Comparison of ENCODE assay signal across 10 mouse cellular contexts in the genomic region with DNA sequence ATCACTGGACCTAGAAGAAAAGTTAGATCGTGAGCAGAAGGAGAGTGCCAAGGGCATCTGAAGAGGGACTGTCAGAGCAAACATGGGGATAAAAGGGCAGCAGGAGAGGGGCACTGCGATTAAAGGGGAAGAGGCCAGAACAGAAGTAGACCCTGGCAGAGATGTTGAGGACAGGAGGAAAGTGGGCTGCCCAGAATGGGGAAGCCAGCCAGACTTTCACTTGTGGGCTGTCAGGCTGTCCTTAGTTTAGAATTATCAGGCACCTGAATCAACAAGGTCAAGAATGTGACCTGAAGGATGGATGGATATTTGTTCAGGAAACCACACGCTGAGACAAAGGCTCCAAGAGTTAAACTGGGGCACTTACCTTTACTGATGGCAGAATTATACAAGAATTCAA.
DNase-seq lines count a peak whose midpoint lies in the region; ATAC-seq and TF ChIP-seq lines count a peak whose summit lies in the region.
"Had no signal": no experiment of that assay in that cellular context is flagged by ENCODE, and none has a peak within 500 bp of the region (broad histone marks: within the 10 kb centered on the region; RNA-seq: fewer than 3 reads in every experiment).

No protein-coding gene starts in this region.

- peaks cover 34% of the 10 kb centered on the region for H3K4me1 ChIP-seq in forebrain, embryonic 10.5 days
- H3K4me1 ChIP-seq in forebrain, postnatal 0 days (ENCODE audit: insufficient read depth): no peaks in the 10 kb centered on the region
- peaks cover 15% of the 10 kb centered on the region for H3K4me1 ChIP-seq in kidney, postnatal 0 days (replicated peaks; ENCODE audit: insufficient read depth, low read length)
- peaks cover 13% of the 10 kb centered on the region for H3K4me1 ChIP-seq in embryonic facial prominence, embryonic 13.5 days
- peaks cover 19% of the 10 kb centered on the region for H3K4me1 ChIP-seq in liver, embryonic 16.5 days (ENCODE audit: control insufficient read depth, low read depth, low read length)

- peak overlapping the region; percentile 91 for H3K27ac ChIP-seq in forebrain, embryonic 10.5 days
- no peak overlapping the region for H3K27ac ChIP-seq in forebrain, postnatal 0 days (ENCODE audit: low read depth, low read length)
- H3K27ac ChIP-seq in kidney, postnatal 0 days: peak overlapping the region; percentile 87
- H3K27ac ChIP-seq in embryonic facial prominence, embryonic 13.5 days: 0 out of 2 replicates have a peak overlapping the region, but pooled peaks have one; percentile 71
- H3K27ac ChIP-seq in liver, embryonic 16.5 days (ENCODE audit: low read length): peak overlapping the region; percentile 18; the same call in 1 of the 2 replicates

- H3K4me2 ChIP-seq in forebrain, postnatal 0 days (ENCODE audit: low read depth): no peak overlapping the region
- H3K4me2 ChIP-seq in kidney, postnatal 0 days (ENCODE audit: low read length): no peak overlapping the region
- no peak overlapping the region for H3K4me2 ChIP-seq in embryonic facial prominence, embryonic 13.5 days
- H3K4me2 ChIP-seq in liver, embryonic 16.5 days (ENCODE audit: low read depth, low read length): no peak overlapping the region
- H3K4me2 ChIP-seq: limb, embryonic 15.5 days had no signal

- no peak overlapping the region for H3K9ac ChIP-seq in forebrain, postnatal 0 days
- H3K9ac ChIP-seq in kidney, postnatal 0 days (ENCODE audit: low read depth, low read length): no peak overlapping the region
- no peak overlapping the region; the same call in 1 of the 2 replicates for H3K9ac ChIP-seq in embryonic facial prominence, embryonic 13.5 days
- no peak overlapping the region for H3K9ac ChIP-seq in liver, embryonic 16.5 days (ENCODE audit: low read depth, low read length)
- H3K9ac ChIP-seq: limb, embryonic 15.5 days had no signal

- 8% methylated on average over 3 of the region's 3 CpGs for WGBS in forebrain, embryonic 10.5 days
- 17% methylated on average over 3 of the region's 3 CpGs for WGBS in forebrain, postnatal 0 days
- 20% methylated on average over 3 of the region's 3 CpGs for WGBS in kidney, postnatal 0 days
- 15% methylated on average over 3 of the region's 3 CpGs for WGBS in embryonic facial prominence, embryonic 13.5 days
- 29% methylated on average over 3 of the region's 3 CpGs for WGBS in liver, embryonic 16.5 days (ENCODE audit: insufficient replicate concordance)

- no peaks in the 10 kb centered on the region for H3K27me3 ChIP-seq in forebrain, embryonic 10.5 days (ENCODE audit: poor library complexity, severe bottlenecking)
- H3K27me3 ChIP-seq in forebrain, postnatal 0 days (ENCODE audit: insufficient read depth, low read length): no peaks in the 10 kb centered on the region
- H3K27me3 ChIP-seq in kidney, postnatal 0 days (ENCODE audit: insufficient read depth, low read length): no peaks in the 10 kb centered on the region
- no peaks in the 10 kb centered on the region for H3K27me3 ChIP-seq in embryonic facial prominence, embryonic 13.5 days
- no peaks in the 10 kb centered on the region for H3K27me3 ChIP-seq in liver, embryonic 16.5 days (ENCODE audit: control insufficient read depth, insufficient read depth, low read depth, low read length)
- H3K27me3 ChIP-seq: limb, embryonic 15.5 days had no signal

- no peak for ATAC-seq in forebrain, postnatal 0 days
- ATAC-seq in kidney, postnatal 0 days (replicated peaks; ENCODE audit: low FRiP score, low read depth): peak; percentile 33
- ATAC-seq in embryonic facial prominence, embryonic 13.5 days (ENCODE audit: insufficient number of reproducible peaks, insufficient read depth, low FRiP score, low TSS enrichment, low read depth): no peak
- no peak for ATAC-seq in liver, embryonic 16.5 days (ENCODE audit: low read depth)

- TF ChIP-seq CTCF in forebrain, postnatal 0 days (IDR thresholded peaks at IDR 0.05; ENCODE audit: low read depth): no peak
- TF ChIP-seq CTCF in kidney, postnatal 0 days (IDR thresholded peaks at IDR 0.05; ENCODE audit: low read depth): no peak

- no peak for DNase-seq in forebrain, embryonic 10.5 days (ENCODE audit: extremely low spot score, low spot score)
- no peak for DNase-seq in forebrain, postnatal 0 days
- DNase-seq in kidney, postnatal 0 days (ENCODE audit: low spot score): no peak
- DNase-seq in kidney, adult 8-10 months: no peak
- no peak for DNase-seq in spleen, postnatal 14 days (ENCODE audit: low spot score in 2 of 2)
- DNase-seq in gastrocnemius, postnatal 36 days: no peak
- DNase-seq: cerebellum, adult 8-10 months had no signal

- H3K36me3 ChIP-seq in forebrain, embryonic 10.5 days (replicated peaks): 0 out of 2 replicates have a peak, but pooled peaks cover 4% of the 10 kb centered on the region
- no peaks in the 10 kb centered on the region for H3K36me3 ChIP-seq in forebrain, postnatal 0 days (ENCODE audit: insufficient read depth)
- H3K36me3 ChIP-seq in kidney, postnatal 0 days (ENCODE audit: insufficient read depth, low read length): no peaks in the 10 kb centered on the region
- H3K36me3 ChIP-seq in embryonic facial prominence, embryonic 13.5 days: no peaks in the 10 kb centered on the region
- H3K36me3 ChIP-seq in liver, embryonic 16.5 days (ENCODE audit: control insufficient read depth, insufficient read depth): no peaks in the 10 kb centered on the region
- H3K36me3 ChIP-seq: limb, embryonic 15.5 days had no signal

- H3K4me3 ChIP-seq in forebrain, embryonic 10.5 days: peak overlapping the region; percentile 29
- no peak overlapping the region for H3K4me3 ChIP-seq in forebrain, postnatal 0 days (ENCODE audit: low read depth, low read length)
- H3K4me3 ChIP-seq in kidney, postnatal 0 days (replicated peaks; ENCODE audit: low read depth, low read length): no peak overlapping the region
- no peak overlapping the region for H3K4me3 ChIP-seq in embryonic facial prominence, embryonic 13.5 days
- H3K4me3 ChIP-seq in liver, embryonic 16.5 days (ENCODE audit: low read depth, low read length): no peak overlapping the region
- H3K4me3 ChIP-seq: limb, embryonic 15.5 days had no signal

- H3K9me3 ChIP-seq in forebrain, embryonic 10.5 days: peaks cover 10% of the 10 kb centered on the region; the same call in 1 of the 2 replicates
- 0 out of 2 replicates have a peak, but pooled peaks cover 4% of the 10 kb centered on the region for H3K9me3 ChIP-seq in forebrain, postnatal 0 days (ENCODE audit: low read length)
- no peaks in the 10 kb centered on the region for H3K9me3 ChIP-seq in kidney, postnatal 0 days (replicated peaks; ENCODE audit: low read length)
- no peaks in the 10 kb centered on the region for H3K9me3 ChIP-seq in embryonic facial prominence, embryonic 13.5 days
- H3K9me3 ChIP-seq in liver, embryonic 16.5 days (replicated peaks; ENCODE audit: control insufficient read depth, low read length): no peaks in the 10 kb centered on the region
- H3K9me3 ChIP-seq: limb, embryonic 15.5 days had no signal

- intact Hi-C loops in gastrocnemius, postnatal 36 days (cut with DNase I): no loop called here
